Mouse (Mus musculus) intestine, embryonic 16.5 days (tissue): ENCODE results near the gene Kank1. TPM values are rescaled to one million over a fixed set of nuclear protein-coding genes. Genes with fewer than 3 reads are reported as not detected.

Experiments used
- ATAC-seq: fragments of 200-750 bp; cut with Nextera tagmentation; 2 replicates; pipeline ENCODE4 v1.8.0; 2017; ENCODE audit warnings: moderate TSS enrichment, moderate library complexity
- H3K27ac ChIP-seq: fragments of 300-500 bp; sonication (generic); 2 replicates; pipeline ENCODE4 v1.5.1; 2014; ENCODE audit warnings: mild to moderate bottlenecking, low read length
- H3K27me3 ChIP-seq: fragments of 300-500 bp; sonication (generic); replicated peaks from 2 replicates; pipeline ENCODE4 v1.6.1; 2014; ENCODE audit warnings: low read length, control low read depth, mixed read lengths; ENCODE audit not compliant: control insufficient read depth, insufficient read depth
- H3K36me3 ChIP-seq: fragments of 300-500 bp; sonication (generic); 2 replicates; pipeline ENCODE4 v1.6.1; 2014; ENCODE audit warnings: low read length, control low read depth; ENCODE audit not compliant: control insufficient read depth, insufficient read depth
- H3K4me1 ChIP-seq: fragments of 300-500 bp; sonication (generic); 2 replicates; pipeline ENCODE4 v1.6.1; 2014; ENCODE audit warnings: low read length, control low read depth, mixed read lengths; ENCODE audit not compliant: control insufficient read depth, insufficient read depth
- H3K4me2 ChIP-seq: fragments of 300-500 bp; sonication (generic); 2 replicates; pipeline ENCODE4 v1.6.1; 2014; ENCODE audit warnings: low read depth, low read length, control low read depth
- H3K4me3 ChIP-seq: fragments of 300-500 bp; sonication (generic); 2 replicates; pipeline ENCODE4 v1.5.1; 2014; ENCODE audit warnings: mild to moderate bottlenecking, low read length
- H3K9ac ChIP-seq: fragments of 300-500 bp; sonication (generic); 2 replicates; pipeline ENCODE4 v1.6.1; 2014; ENCODE audit warnings: low read depth, low read length
- H3K9me3 ChIP-seq: fragments of 300-500 bp; sonication (generic); 2 replicates; pipeline ENCODE4 v1.6.1; 2016; ENCODE audit warnings: low read length, control low read depth; ENCODE audit not compliant: control insufficient read depth
- WGBS: fragments of 180-500 bp; shearing (Covaris S2); extraction: QIAGEN DNeasy Blood & Tissue Kit; methylation state at CpG from one replicate; pipeline ENCODE4 v1.1.7; 2014; 5-methylcytosine and 5-hydroxymethylcytosine counted together
- polyA plus RNA-seq: library from polyadenylated mRNA; unstranded; fragments of >200 nt; fragmentation: Nextera tagmentation; extraction: Ambion mirVana; gene quantifications from 2 replicates; pipeline ENCODE4 v1.2.1, GENCODE M21; 2015

The Kank1 gene
- polyA plus RNA-seq, 1 experiment from 2014 or later, result 16.1 TPM

DNA sequence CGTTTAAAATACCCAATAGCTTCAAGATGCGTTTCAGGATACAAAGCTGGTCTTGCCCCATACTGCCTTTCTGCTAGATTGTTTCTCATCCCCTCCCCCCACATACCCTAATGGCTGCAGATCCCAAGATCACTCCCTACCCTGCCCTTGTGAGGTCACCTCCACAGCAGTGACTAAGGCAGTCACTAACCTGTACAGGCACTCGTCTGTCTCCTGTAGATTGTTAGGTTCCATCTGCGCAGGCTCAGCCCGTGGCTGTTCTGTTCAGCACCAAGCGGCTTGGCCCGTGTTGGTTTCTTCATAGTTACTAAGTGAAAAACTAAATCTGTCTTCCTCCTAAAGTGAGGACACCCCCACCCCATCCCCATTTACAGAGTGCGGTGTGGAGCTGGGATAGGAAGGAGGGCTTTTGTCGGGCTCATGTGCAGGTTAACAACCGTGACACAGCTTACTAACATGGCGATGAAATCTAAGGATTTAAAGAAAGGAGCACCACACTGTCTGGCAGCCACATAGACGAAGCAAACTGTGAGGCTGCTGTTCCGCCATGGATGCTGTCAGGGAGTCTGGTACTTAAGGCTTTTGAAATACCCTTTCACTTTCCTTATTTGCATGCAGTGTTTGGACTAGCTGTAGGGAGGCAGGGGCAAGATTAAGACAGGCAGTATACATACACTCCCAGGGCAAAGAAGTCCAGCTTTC, 163.6 kb downstream of the Kank1 start:
- peak overlapping the region; percentile 26 for H3K27ac ChIP-seq
- no peak overlapping the region for H3K4me3 ChIP-seq
- H3K36me3 ChIP-seq, result no peaks in the 10 kb centered on the region
- no peaks in the 10 kb centered on the region for H3K9me3 ChIP-seq
- H3K4me2 ChIP-seq, result peak overlapping the region; percentile 35; the same call in 1 of the 2 replicates
- peak; percentile 63 for ATAC-seq
- 42% methylated on average over 13 of the region's 13 CpGs for whole genome bisulfite sequencing
- H3K9ac ChIP-seq, result no peak overlapping the region
- H3K27me3 ChIP-seq, result no peaks in the 10 kb centered on the region
- peaks cover 16% of the 10 kb centered on the region for H3K4me1 ChIP-seq

GRCm38 (mm10) chr19:25401521-25401920, 164.7 kb downstream of the Kank1 start:
- H3K27ac ChIP-seq, result no peak overlapping the region
- ATAC-seq, result no peak
- 73% methylated on average over 8 of the region's 8 CpGs for WGBS

DNA sequence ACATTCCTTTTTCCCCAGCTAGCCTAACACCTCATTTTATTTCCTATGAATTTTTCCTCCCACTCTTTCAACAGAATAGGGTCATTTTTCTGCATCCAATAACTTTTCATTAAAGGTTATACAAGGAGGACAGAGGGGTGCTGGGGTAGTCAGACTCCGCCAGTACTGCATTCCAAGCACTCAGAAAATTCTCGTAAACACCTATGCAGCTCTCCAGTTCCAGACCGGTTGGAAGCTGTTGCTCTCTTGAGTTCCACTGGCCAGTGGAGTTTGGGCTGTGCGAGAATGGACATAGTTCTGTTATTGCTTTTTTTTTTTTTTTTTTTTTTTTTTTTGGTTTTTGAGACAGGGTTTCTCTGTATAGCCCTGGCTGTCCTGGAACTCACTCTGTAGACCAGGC, 167.4 kb downstream of the Kank1 start:
- no peak overlapping the region for H3K9ac ChIP-seq
- H3K9me3 ChIP-seq, result no peaks in the 10 kb centered on the region
- ATAC-seq, result no peak
- no peak overlapping the region for H3K4me3 ChIP-seq
- H3K4me2 ChIP-seq, result no peak overlapping the region
- no peaks in the 10 kb centered on the region for H3K36me3 ChIP-seq
- H3K27ac ChIP-seq, result no peak overlapping the region
- H3K27me3 ChIP-seq, result no peaks in the 10 kb centered on the region
- peaks cover 32% of the 10 kb centered on the region for H3K4me1 ChIP-seq
- WGBS, result 86% methylated on average over 4 of the region's 4 CpGs

More at GRCm38 (mm10) chr19:25401521-25401920, 164.7 kb downstream of the Kank1 start:
- Histone ChIP-seq H3K4me3 (no peak overlapping the region), H3K27me3 (no peaks in the 10 kb centered on the region), H3K36me3 (no peaks in the 10 kb centered on the region), H3K9me3 (no peaks in the 10 kb centered on the region), H3K4me2 (no peak overlapping the region), H3K9ac (no peak overlapping the region), H3K4me1 (peaks cover 22% of the 10 kb centered on the region)

- H3K9me3 ChIP-seq, result no peaks in the 10 kb centered on the region
- H3K36me3 ChIP-seq, result peaks cover 14% of the 10 kb centered on the region
- H3K4me3 ChIP-seq, result no peak overlapping the region
- peak overlapping the region; percentile 69; the same call in 1 of the 2 replicates for H3K9ac ChIP-seq
- WGBS, result 34% methylated on average over 6 of the region's 6 CpGs
- H3K4me1 ChIP-seq, result peaks cover 16% of the 10 kb centered on the region
- H3K27ac ChIP-seq, result peak overlapping the region; percentile 82; the same call in 1 of the 2 replicates
- H3K4me2 ChIP-seq, result peak overlapping the region; percentile 86
- ATAC-seq, result no peak
- no peaks in the 10 kb centered on the region for H3K27me3 ChIP-seq
These were observed 169.2 kb downstream of the Kank1 start for GRCm38 (mm10) chr19:25405987-25406386.

DNA sequence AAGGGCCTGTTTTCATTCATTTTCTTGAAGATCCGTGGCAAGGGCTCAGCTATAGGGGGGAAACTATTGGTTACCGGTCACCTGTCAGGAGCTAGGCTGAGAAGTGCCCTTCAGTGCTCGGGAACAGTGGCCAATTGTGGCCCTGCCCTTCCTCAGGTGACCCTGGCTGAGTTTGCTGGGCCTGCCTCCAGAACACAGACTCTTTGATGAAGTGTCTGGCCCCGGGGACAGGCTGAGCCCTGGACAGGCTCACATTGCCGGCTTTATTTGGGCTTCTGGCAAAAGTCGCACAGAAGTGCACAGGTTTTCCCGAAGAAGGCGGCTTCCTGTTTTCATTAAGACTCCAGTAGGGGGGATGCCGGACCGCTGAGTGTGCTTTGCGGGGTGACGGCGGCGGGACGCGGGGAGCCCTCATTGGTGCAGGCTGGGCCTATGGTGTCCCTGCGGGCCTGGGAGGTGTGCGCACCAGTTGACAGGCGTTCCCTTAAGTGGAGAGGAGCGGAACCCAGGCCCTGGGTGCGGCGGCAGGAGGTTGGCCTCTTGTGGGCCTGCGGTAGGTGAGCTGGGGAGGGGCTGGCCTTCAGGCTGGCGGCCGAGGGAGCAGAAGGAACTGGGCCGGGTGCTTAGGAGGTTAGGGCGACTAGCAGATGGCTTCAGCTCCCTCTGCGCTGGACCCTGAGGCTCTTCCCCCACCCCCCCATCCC, 169.9 kb downstream of the Kank1 start:
- 4% methylated on average over 28 of the region's 28 CpGs for WGBS
- peak; percentile 94 for ATAC-seq
- Histone ChIP-seq H3K27me3 (no peaks in the 10 kb centered on the region), H3K9ac (peak overlapping the region; percentile 69), H3K36me3 (peaks cover 19% of the 10 kb centered on the region), H3K4me1 (peaks cover 19% of the 10 kb centered on the region), H3K4me3 (peak overlapping the region; percentile 53), H3K9me3 (no peaks in the 10 kb centered on the region), H3K27ac (peak overlapping the region; percentile 82), H3K4me2 (peak overlapping the region; percentile 86)

GRCm38 (mm10) chr19:25407185-25407886, 170.6 kb downstream of the Kank1 start:
- no peak for ATAC-seq
- WGBS, result 13% methylated on average over 10 of the region's 10 CpGs
- H3K9ac ChIP-seq, result peak overlapping the region; percentile 69

GRCm38 (mm10) chr19:25407887-25408236, 171.1 kb downstream of the Kank1 start:
- no peaks in the 10 kb centered on the region for H3K27me3 ChIP-seq
- peak overlapping the region; percentile 69 for H3K9ac ChIP-seq
- peak overlapping the region; percentile 82 for H3K27ac ChIP-seq

More at GRCm38 (mm10) chr19:25407185-25407886, 170.6 kb downstream of the Kank1 start:
- H3K9me3 ChIP-seq, result no peaks in the 10 kb centered on the region
- H3K4me2 ChIP-seq, result peak overlapping the region; percentile 86
- peaks cover 19% of the 10 kb centered on the region for H3K36me3 ChIP-seq
- H3K27ac ChIP-seq, result peak overlapping the region; percentile 82
- H3K4me1 ChIP-seq, result peaks cover 19% of the 10 kb centered on the region
- peak overlapping the region; percentile 53 for H3K4me3 ChIP-seq
- no peaks in the 10 kb centered on the region for H3K27me3 ChIP-seq

GRCm38 (mm10) chr19:25409239-25409638, 172.5 kb downstream of the Kank1 start:
- Histone ChIP-seq H3K9ac (no peak overlapping the region), H3K4me2 (no peak overlapping the region), H3K4me3 (no peak overlapping the region), H3K4me1 (peaks cover 19% of the 10 kb centered on the region), H3K27ac (no peak overlapping the region), H3K9me3 (no peaks in the 10 kb centered on the region), H3K36me3 (peaks cover 19% of the 10 kb centered on the region), H3K27me3 (no peaks in the 10 kb centered on the region)
- WGBS, result 93% methylated on average over 9 of the region's 9 CpGs
- no peak for ATAC-seq

More at GRCm38 (mm10) chr19:25407887-25408236, 171.1 kb downstream of the Kank1 start:
- ATAC-seq, result no peak
- peaks cover 19% of the 10 kb centered on the region for H3K4me1 ChIP-seq
- H3K4me3 ChIP-seq, result peak overlapping the region; percentile 53
- no peaks in the 10 kb centered on the region for H3K9me3 ChIP-seq
- H3K36me3 ChIP-seq, result peaks cover 19% of the 10 kb centered on the region
- peak overlapping the region; percentile 86; the same call in 1 of the 2 replicates for H3K4me2 ChIP-seq
- 23% methylated on average over 6 of the region's 6 CpGs for WGBS

DNA sequence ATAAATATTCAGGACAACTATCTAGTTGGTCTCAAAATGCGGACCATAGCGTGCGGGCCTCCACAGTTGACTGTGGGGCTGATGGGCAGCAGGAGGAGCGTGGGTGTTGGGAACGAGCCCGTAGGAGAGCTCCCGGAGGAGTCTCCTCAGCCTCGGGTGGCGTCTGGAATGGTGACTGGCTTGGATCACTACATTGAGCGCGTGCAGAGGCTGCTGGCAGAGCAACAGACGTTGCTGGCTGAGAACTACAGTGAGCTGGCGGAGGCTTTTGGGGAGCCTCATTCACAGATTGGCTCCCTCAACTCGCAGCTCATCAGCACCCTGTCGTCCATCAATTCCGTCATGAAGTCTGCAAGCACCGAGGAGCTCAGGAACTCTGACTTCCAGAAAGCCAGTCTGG, 174.6 kb downstream of the Kank1 start:
- Histone ChIP-seq H3K36me3 (peaks cover 19% of the 10 kb centered on the region), H3K27ac (no peak overlapping the region), H3K4me3 (no peak overlapping the region), H3K9me3 (no peaks in the 10 kb centered on the region), H3K4me2 (no peak overlapping the region), H3K4me1 (peaks cover 23% of the 10 kb centered on the region), H3K9ac (no peak overlapping the region), H3K27me3 (no peaks in the 10 kb centered on the region)
- 76% methylated on average over 17 of the region's 17 CpGs for WGBS
- ATAC-seq, result no peak
